Mouse (Mus musculus): Measurements from ENCODE around the gene Gm20388.
A peak's percentile ranks its signal among the peaks of the same experiment; 100 is the strongest.

- TF ChIP-seq POLR2A (IDR thresholded peaks at IDR 0.05; ENCODE audit: insufficient read depth, low read depth, low read length) (no peak), CTCF (IDR thresholded peaks at IDR 0.05; ENCODE audit: insufficient read depth, low read depth, low read length) (peak; percentile 69)
Observed at GRCm38 (mm10) chr8:120828279-120828678, 917.6 kb downstream of the Gm20388 start.

Data from olfactory bulb, adult 2 months (tissue).